Mouse (Mus musculus): ENCODE measurements around the gene Ak5.
"Not testable (repeated sequence)": the region's sequence is repeated elsewhere in the genome, so short reads cannot be mapped to it uniquely, and the experiment has no call there.

The Ak5 gene

DNA sequence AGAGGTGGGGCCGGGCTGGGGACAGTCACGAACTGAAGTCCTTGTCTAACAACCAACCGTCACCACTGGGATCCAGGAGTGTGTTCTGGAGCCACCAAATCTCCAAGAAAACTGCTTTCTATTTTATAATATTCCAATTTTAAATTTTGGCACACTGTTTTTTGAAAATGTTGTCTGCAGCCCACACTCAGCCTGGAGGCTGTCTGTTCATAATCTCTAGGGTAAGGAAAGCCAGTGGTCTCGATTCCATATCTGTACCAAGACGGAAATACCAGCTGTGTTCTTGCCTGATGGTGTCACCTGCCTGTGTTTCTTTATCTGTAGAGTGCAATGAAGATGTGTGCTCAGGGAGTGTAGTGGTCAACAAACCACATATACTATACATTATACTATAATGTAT lies 23.6 kb downstream of the Ak5 start:
- no peak for ATAC-seq (ENCODE audit: insufficient number of reproducible peaks, low FRiP score, low TSS enrichment)

DNA sequence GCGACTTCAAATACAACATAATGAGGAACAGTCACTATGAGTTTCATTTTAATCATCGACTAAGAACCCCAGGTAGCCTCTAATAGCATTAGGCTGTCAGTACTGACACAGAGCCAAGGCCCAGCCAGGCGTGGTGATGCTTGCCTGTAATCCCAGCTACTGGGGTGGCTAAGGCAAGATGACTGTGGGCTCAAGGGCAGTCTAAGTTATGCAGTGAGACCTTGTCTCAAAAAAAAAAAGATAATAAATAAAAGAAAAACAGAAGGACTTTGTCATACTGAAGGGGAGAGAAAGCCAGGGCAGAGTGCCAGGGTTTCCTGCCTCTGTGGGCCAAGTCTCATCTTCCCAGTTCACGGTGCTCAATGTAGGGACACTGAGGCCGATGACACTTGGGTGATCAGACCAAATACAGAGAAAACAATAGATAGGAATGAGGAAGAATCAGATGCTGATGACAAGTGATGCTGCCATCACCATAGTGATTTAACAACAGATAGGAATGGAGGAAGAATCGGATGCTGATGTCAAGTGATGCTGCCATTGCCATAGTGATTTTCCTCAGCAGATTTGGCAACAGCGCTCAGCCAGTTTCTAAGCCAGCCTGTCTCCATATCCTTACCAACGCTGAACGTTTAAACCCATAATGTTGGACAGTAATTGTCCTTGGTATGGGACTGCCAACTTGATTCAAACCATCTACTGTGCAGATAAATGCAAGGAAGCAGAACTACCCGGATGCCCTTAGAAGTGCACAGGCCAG lies 42.9 kb downstream of the Ak5 start:
- no peak for ATAC-seq (ENCODE audit: insufficient number of reproducible peaks, low FRiP score, low TSS enrichment)

DNA sequence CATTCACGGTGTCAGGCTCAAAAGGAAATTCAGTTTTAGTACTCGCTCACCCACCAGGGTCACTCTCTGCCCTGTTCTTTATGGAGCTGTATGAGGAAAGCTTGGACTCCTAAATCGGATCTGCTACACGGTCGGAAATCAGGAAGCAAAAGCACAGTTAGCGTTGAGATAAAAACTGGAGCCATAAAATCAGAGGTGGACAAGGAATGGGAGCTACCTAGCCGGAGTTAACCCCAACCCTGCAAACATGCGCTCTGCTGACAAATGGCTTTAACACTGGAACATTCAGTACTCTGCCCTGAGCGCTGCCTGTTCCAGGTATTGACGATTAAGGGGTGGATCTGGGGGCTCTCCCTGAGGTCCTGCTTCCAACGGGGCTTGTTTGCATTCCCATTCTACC lies 47.6 kb downstream of the Ak5 start:
- ATAC-seq (ENCODE audit: insufficient number of reproducible peaks, low FRiP score, low TSS enrichment), result no peak

DNA sequence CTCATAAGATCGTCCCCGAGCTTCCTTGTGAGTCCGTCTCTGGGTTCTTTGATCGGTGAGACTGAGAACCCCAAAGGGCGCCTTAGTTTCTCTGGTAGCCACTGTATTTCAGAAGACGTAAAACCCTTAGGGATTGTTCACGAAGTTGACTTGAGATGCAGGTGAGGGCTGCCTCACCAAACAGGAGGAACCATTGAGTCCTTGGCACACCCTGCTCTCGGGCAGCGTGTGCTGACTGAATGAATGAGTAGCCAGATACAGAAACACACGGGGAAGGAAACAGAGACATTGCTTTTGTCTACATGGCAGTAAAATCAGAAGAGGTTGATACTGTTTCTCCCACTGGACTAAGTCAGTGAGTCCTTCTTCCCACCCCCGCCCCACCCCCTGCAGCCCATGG lies 48.1 kb downstream of the Ak5 start:
- ATAC-seq (ENCODE audit: insufficient number of reproducible peaks, low FRiP score, low TSS enrichment), result no peak

DNA sequence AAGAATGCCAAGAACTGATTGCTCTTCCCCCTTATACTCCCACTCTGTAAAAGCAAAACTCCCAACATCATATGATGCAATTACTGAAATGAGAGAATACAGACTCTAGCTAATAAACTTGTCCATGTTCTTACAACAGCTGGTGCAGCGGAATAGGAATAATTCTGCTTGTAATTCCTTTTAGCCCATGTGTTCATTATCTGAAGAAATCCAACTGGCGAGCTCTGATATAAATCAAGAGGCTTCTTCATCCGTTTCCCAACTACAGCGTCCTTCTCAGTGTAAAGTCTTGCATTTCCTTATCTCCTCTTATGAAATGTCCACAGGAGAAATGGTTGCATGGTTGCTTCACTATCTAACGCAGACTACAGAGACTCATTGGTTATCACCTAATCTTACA lies 59.1 kb downstream of the Ak5 start:
- no peak for ATAC-seq (ENCODE audit: insufficient number of reproducible peaks, low FRiP score, low TSS enrichment)

DNA sequence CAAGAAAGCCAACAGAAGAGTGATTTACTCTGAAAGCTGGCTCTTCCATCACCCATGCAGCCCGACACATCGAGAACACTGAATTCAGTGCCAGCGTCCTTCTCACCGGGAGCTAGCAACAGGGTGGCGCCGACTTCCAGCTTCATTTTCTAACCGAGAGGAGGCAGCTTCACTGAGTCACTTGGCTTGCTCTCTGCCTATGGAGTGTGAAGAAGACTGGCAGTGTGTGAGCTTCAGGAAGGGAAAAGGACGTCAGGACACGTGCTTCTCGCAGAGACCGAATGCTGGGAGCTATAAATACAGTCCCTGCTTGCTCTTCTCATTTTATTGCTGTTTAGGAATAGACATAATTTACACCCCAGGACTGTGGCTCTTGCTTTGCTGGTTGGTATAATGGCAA lies 62.3 kb downstream of the Ak5 start:
- no peak for ATAC-seq (ENCODE audit: insufficient number of reproducible peaks, low FRiP score, low TSS enrichment)

GRCm38 (mm10) chr3:152599679-152600078 lies 68.5 kb downstream of the Ak5 start:
- ATAC-seq (ENCODE audit: insufficient number of reproducible peaks, low FRiP score, low TSS enrichment), result no peak

GRCm38 (mm10) chr3:152596406-152597050 lies 71.6 kb downstream of the Ak5 start:
- no peak for ATAC-seq (ENCODE audit: insufficient number of reproducible peaks, low FRiP score, low TSS enrichment)

GRCm38 (mm10) chr3:152592767-152593425 lies 75.3 kb downstream of the Ak5 start:
- no peak for ATAC-seq (ENCODE audit: insufficient number of reproducible peaks, low FRiP score, low TSS enrichment)

GRCm38 (mm10) chr3:152590491-152590890 lies 77.7 kb downstream of the Ak5 start:
- ATAC-seq (ENCODE audit: insufficient number of reproducible peaks, low FRiP score, low TSS enrichment), result no peak

DNA sequence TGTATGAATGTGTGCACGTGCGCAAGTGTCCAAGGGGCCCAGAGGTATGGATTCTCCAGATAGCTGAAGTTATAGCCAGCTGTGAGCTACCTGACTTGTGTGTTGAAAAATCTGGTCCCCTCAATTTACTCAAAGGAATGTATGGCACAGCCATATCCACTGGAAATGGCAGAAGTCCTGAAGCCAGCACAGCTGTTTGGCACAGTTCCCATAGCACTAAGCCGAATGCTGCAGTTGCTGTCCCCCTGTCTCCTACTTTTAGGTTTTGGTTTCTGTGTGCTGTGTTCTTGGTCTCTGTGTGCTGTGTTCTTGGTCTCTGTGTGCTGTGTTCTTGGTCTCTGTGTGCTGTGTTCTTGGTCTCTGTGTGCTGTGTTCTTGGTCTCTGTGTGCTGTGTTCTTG lies 79.1 kb downstream of the Ak5 start:
- not testable (repeated sequence) for ATAC-seq (ENCODE audit: insufficient number of reproducible peaks, low FRiP score, low TSS enrichment)

DNA sequence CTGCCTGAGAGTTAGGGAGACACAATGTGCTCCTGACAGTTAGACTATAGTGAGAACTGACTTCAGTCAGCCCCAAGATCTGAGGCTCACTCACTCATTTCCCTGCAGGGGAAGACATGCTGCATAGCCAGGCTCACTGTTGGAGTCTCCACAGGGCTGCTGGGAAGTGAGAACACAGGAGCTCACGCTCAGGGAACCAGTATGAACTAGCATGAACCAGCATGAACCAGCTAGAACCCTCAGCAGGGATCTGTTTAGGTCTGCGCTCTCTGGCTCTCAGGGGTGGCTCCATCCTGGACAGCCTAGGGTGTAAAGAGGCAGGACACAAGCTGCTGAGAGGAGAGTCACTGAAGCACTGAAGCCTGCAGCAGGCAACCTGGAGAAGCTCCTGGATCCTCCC lies 81.2 kb downstream of the Ak5 start:
- ATAC-seq (ENCODE audit: insufficient number of reproducible peaks, low FRiP score, low TSS enrichment), result no peak

DNA sequence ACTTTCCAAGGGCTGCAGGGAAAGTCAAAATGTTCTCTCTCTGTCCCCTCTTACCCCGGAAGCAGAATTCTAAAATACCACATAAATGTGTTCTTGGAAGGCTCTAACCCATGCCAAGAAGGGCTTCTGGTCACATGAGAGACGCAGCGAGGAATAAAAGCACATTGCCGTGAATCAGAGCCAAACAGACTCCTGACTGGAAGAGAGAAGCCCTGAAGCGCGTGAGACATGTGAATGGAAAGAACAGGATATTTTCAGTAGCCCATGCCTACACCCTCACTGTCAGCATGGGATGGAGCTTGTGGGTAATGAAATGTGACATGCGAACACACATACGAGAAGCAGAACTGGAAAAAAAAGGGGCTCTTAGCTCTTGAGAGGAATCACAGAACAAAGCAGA lies 82.0 kb downstream of the Ak5 start:
- no peak for ATAC-seq (ENCODE audit: insufficient number of reproducible peaks, low FRiP score, low TSS enrichment)

- ATAC-seq (ENCODE audit: insufficient number of reproducible peaks, low FRiP score, low TSS enrichment), result no peak
Measured at GRCm38 (mm10) chr3:152585581-152585980, 82.6 kb downstream of the Ak5 start.

DNA sequence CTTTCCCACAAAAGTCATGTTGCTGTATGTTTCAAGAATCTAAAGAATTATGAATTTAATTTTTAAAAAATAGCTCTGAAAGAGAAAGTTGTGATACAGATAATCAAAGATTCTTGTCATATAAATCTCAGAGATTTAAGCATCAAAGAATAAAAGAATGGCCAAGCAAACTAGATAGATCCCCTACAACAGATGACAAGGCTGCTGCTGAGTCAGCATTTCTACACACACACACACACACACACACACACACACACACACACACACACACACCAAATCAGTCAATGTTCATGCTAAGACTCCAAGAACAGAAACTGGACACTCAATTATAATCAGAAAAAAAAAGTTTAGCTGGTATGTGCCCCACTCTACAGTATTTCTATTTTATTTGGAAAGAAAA lies 85.1 kb downstream of the Ak5 start:
- no peak for ATAC-seq (ENCODE audit: insufficient number of reproducible peaks, low FRiP score, low TSS enrichment)

DNA sequence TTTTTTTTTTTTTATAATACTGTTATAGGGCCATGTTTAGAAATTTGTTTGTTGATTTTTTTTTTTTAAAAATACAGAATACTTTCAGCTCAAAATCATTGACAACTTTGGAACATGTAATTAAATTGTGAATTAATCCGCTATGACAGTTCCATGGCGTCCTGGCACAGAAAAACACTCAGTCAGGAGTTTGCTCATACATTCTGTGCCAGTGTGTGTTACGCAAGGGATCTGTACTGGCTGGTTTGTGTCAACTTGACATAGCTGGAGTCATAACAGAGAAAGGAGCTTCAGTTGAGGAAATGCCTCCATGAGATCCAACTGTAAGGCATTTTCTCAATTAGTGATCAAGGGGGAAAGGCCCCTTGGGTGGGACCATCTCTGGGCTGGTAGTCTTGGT lies 86.3 kb downstream of the Ak5 start:
- ATAC-seq (ENCODE audit: insufficient number of reproducible peaks, low FRiP score, low TSS enrichment), result not testable (repeated sequence)

DNA sequence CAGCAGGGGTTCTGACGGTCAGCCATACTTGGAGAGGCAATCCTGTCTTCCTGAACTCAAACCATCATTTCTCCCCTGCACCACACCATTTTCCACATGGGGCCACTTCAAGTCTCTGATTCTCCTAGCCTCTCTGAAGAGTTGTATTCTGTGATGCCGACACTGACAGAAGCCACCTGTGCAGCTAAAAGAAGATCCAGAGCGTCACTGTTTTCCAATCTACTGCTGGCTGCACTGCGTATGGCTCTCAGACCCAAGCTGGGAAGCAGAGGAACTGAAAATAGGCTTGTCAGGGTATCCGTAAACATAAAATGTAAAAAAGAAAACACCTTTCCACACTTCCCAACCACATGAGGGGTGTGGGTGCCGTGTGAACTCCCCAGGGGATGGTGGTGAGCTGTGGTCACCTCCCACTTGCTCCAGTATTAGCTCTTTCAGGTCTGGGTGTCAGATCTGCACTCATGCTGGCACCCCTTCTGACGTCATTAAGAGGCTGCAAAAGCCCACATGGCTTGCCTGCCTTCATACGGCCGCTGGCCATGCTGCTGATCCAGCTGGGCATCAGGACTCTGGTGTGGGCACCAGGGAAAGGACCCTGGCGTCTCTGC lies 88.1 kb downstream of the Ak5 start:
- ATAC-seq (ENCODE audit: insufficient number of reproducible peaks, low FRiP score, low TSS enrichment), result no peak

DNA sequence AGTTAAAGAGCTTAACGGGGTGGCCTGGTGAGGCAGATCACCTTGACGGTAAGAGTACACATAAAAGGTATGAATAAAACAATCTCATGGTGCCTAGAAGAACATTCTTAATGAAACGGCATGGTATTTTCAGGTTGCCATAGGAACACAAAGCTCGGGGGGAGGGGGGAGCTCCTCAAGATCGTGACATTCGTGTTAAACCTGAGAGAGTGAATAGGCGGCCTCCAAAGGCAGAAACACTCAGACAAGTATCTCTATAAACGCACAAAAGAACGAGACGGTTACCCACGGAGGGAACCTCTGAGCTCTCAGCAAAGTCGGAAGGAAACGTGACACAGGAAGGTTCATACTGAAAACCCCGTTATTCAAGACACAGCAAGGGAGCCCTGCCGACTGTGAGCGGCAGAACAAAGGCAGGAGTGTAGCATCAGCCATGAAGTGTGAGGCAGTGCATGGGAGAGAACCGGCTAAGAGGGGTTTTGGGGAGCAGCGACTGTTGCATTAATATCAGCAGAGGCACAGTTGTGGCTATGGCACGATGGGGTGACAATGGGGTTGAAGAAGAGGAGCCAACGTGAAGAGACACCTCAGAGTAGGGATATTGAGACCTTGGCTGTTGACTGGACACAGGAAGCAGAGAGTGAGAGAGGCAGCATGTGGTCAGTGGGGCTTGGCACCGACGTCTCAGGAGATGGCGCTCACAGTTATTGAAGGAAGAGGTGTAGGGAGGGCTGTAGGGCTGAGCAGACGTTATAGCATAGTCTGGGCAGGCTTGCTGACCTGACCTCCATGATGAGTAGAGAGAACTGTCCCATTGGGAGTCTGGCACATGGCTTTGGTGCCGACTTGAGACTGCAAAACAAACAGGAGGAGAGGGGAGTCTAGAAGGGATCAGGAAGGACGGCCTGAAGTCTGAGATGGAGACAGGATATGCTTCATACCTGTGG lies 89.6 kb downstream of the Ak5 start:
- ATAC-seq (ENCODE audit: insufficient number of reproducible peaks, low FRiP score, low TSS enrichment), result no peak

- ATAC-seq (ENCODE audit: insufficient number of reproducible peaks, low FRiP score, low TSS enrichment), result no peak
Measured at GRCm38 (mm10) chr3:152577763-152578162, 90.4 kb downstream of the Ak5 start.

- ATAC-seq (ENCODE audit: insufficient number of reproducible peaks, low FRiP score, low TSS enrichment), result no peak; the same call in 1 of the 2 replicates
Measured at GRCm38 (mm10) chr3:152577273-152577672, 90.9 kb downstream of the Ak5 start.
